Mouse (Mus musculus) stomach, postnatal 0 days (tissue): Measurements from ENCODE around the gene Psen2.

ENCODE experiments used
- CTCF ChIP-seq: IDR thresholded peaks from 2 replicates; pipeline ENCODE4 v1.5.1; 2016; ENCODE audit warnings: antibody characterized with exemption, low read depth, mild to moderate bottlenecking, moderate library complexity
- EP300 ChIP-seq: optimal IDR thresholded peaks from 2 replicates; pipeline ENCODE3; 2016; ENCODE audit warnings: antibody characterized with exemption

- no peak for TF ChIP-seq CTCF
- no peak for TF ChIP-seq EP300
These were observed 17.3 kb downstream of the Psen2 start for GRCm38 (mm10) chr1:180245741-180246507.
